Mouse (Mus musculus): ENCODE measurements at regions not wholly inside any gene's neighbourhood (a gene's known extent, or its start where the extent isn't known, plus 50 kb on each side); places are given as distances from the start of the nearest gene placed in this dataset.

- no peak for DNase-seq
Observed at GRCm38 (mm10) chr8:77774551-77775335, 50.5 kb upstream of the Ednra start.

GRCm38 (mm10) chr8:77775526-77775925 is 51.3 kb upstream of the Ednra start:
- DNase-seq: no peak

- DNase-seq: no peak
Observed at GRCm38 (mm10) chr8:77777597-77777996, 53.3 kb upstream of the Ednra start.

GRCm38 (mm10) chr8:77785676-77786255 is 61.5 kb upstream of the Ednra start:
- no peak for DNase-seq

GRCm38 (mm10) chr8:77794911-77795310 is 70.6 kb upstream of the Ednra start:
- no peak for DNase-seq

- DNase-seq: no peak
Observed at GRCm38 (mm10) chr8:77803147-77803903, 79.1 kb upstream of the Ednra start.

- DNase-seq: no peak
Observed at GRCm38 (mm10) chr8:77804536-77804935, 80.3 kb upstream of the Ednra start.

GRCm38 (mm10) chr8:77804956-77805355 is 80.7 kb upstream of the Ednra start:
- DNase-seq: no peak

- DNase-seq: no peak
Observed at GRCm38 (mm10) chr8:77805657-77806056, 81.4 kb upstream of the Ednra start.

- no peak for DNase-seq
Observed at GRCm38 (mm10) chr8:77814796-77815647, 90.8 kb upstream of the Ednra start.

GRCm38 (mm10) chr8:77815648-77815971 is 91.3 kb upstream of the Ednra start:
- no peak for DNase-seq

- DNase-seq: no peak
Observed at GRCm38 (mm10) chr8:77816217-77816616, 92.0 kb upstream of the Ednra start.

- DNase-seq: no peak
Observed at GRCm38 (mm10) chr8:77825786-77826185, 101.5 kb upstream of the Ednra start.

- no peak for DNase-seq
Observed at GRCm38 (mm10) chr8:77826255-77826654, 102.0 kb upstream of the Ednra start.

- no peak for DNase-seq
Observed at GRCm38 (mm10) chr8:77828079-77828478, 103.8 kb upstream of the Ednra start.

GRCm38 (mm10) chr8:77829126-77829748 is 105.0 kb upstream of the Ednra start:
- no peak for DNase-seq

- no peak for DNase-seq
Observed at GRCm38 (mm10) chr8:77829764-77830163, 105.5 kb upstream of the Ednra start.

- no peak for DNase-seq
Observed at GRCm38 (mm10) chr8:77834283-77834682, 110.0 kb upstream of the Ednra start.

- no peak for DNase-seq
Observed at GRCm38 (mm10) chr8:77836902-77837489, 112.7 kb upstream of the Ednra start.

GRCm38 (mm10) chr8:77842392-77843139 is 118.3 kb upstream of the Ednra start:
- DNase-seq: no peak

- no peak for DNase-seq
Observed at GRCm38 (mm10) chr8:77843229-77843628, 119.0 kb upstream of the Ednra start.
